Mouse (Mus musculus) midbrain, embryonic 15.5 days (tissue): ENCODE measurements around the gene Desi2. TPM values are rescaled to one million over a fixed set of nuclear protein-coding genes. Genes with fewer than 3 reads are reported as not detected.
"Not testable (repeated sequence)": the region's sequence is repeated elsewhere in the genome, so short reads cannot be mapped to it uniquely, and the experiment has no call there.

Source experiments
- ATAC-seq: fragments of 200-750 bp; cut with Nextera tagmentation; replicated peaks from 2 replicates; pipeline ENCODE4 v1.8.0; 2017; ENCODE audit warnings: moderate TSS enrichment
- H3K27ac ChIP-seq: fragments of 300-500 bp; sonication (generic); 2 replicates; pipeline ENCODE4 v1.5.1; 2015; ENCODE audit warnings: mild to moderate bottlenecking, inconsistent platforms
- H3K27me3 ChIP-seq: fragments of 300-500 bp; sonication (generic); replicated peaks from 2 replicates; pipeline ENCODE4 v1.6.1; 2015; ENCODE audit warnings: inconsistent platforms
- H3K36me3 ChIP-seq: fragments of 300-500 bp; sonication (generic); replicated peaks from 2 replicates; pipeline ENCODE4 v1.6.1; 2015; ENCODE audit warnings: inconsistent platforms
- H3K4me1 ChIP-seq: fragments of 300-500 bp; sonication (generic); 2 replicates; pipeline ENCODE4 v1.6.1; 2015; ENCODE audit warnings: inconsistent platforms
- H3K4me2 ChIP-seq: fragments of 300-500 bp; sonication (generic); 2 replicates; pipeline ENCODE4 v1.6.1; 2015; ENCODE audit warnings: inconsistent platforms, mild to moderate bottlenecking, moderate library complexity
- H3K4me3 ChIP-seq: fragments of 300-500 bp; sonication (generic); 2 replicates; pipeline ENCODE4 v1.5.1; 2015; ENCODE audit warnings: mild to moderate bottlenecking, inconsistent platforms
- H3K9ac ChIP-seq: fragments of 300-500 bp; sonication (generic); 2 replicates; pipeline ENCODE4 v1.6.1; 2015; ENCODE audit warnings: mild to moderate bottlenecking, inconsistent platforms
- H3K9me3 ChIP-seq: fragments of 300-500 bp; sonication (generic); 2 replicates; pipeline ENCODE4 v1.6.1; 2016; ENCODE audit warnings: inconsistent platforms
- WGBS: fragments of 180-500 bp; shearing (Covaris S2); methylation state at CpG from one replicate; pipeline ENCODE4 v1.1.7; 2015; ENCODE audit warnings: mixed read lengths; 5-methylcytosine and 5-hydroxymethylcytosine counted together
- polyA plus RNA-seq: library from polyadenylated mRNA; unstranded; fragments of >200 nt; fragmentation: Nextera tagmentation; extraction: Ambion mirVana; gene quantifications from 2 replicates; pipeline ENCODE4 v1.2.1, GENCODE M21; 2015

Desi2 gene
- polyA plus RNA-seq, 1 experiment from 2014 or later: 20.1 TPM

DNA sequence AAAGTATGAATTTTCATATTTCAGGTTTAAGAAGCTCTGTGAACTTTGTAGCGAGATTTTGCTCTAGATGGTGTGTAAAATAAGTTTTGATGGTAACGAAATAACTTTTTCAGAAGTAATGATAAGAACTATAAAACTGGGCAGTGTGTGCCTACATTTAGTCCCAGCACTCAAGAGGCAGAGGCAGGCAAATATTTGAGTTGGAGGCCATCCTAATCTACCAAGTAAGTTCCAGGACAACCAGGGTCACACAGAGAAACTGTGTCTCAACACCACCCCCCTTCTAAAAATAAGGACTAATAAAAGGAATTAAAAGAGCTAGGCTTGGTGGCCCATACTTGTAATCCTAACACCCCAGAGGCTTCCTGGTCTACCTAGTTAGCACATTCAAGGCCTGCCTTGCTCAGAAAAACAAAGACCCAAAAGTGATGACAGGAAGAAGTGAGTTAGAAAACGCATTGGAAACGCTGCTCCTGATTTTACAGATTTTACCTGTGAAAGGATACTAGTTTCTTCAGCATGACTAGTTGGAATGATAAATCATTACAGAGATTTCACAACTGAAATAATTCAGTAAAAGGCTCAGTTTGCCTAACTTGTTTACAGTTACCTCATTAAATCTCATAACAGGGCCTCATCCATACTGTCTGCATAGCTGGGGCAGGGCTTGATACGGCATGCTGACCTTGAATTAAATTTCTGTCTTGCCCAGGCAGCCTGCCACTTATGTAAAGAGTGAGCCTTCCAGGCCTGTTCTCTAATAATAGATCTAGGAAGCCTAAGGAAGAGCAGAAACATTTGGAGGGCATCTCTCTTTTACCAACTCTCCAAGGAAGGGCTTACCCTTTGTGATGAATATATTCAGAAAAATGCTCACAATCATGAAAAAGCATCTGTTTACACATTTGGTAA is 32.2 kb downstream of the Desi2 start:
- ATAC-seq: no peak
- H3K36me3 ChIP-seq: no peaks in the 10 kb centered on the region
- H3K4me2 ChIP-seq: no peak overlapping the region
- no peaks in the 10 kb centered on the region for H3K4me1 ChIP-seq
- 87% methylated on average over 5 of the region's 5 CpGs for WGBS
- no peak overlapping the region for H3K9ac ChIP-seq
- H3K27ac ChIP-seq: no peak overlapping the region
- H3K27me3 ChIP-seq: no peaks in the 10 kb centered on the region
- H3K9me3 ChIP-seq: 0 out of 2 replicates have a peak, but pooled peaks cover under 1% of the 10 kb centered on the region
- H3K4me3 ChIP-seq: no peak overlapping the region

- H3K27ac ChIP-seq: not testable (repeated sequence)
- peaks cover 11% of the 10 kb centered on the region for H3K36me3 ChIP-seq
- 95% methylated on average over 4 of the region's 4 CpGs for WGBS
These were observed 41.7 kb downstream of the Desi2 start for GRCm38 (mm10) chr1:178228888-178229287.

GRCm38 (mm10) chr1:178234109-178234508 is 46.9 kb downstream of the Desi2 start:
- no peaks in the 10 kb centered on the region for H3K9me3 ChIP-seq
- H3K27me3 ChIP-seq: no peaks in the 10 kb centered on the region
- no peak overlapping the region for H3K4me2 ChIP-seq
- no peak for ATAC-seq
- H3K4me1 ChIP-seq: no peaks in the 10 kb centered on the region
- H3K36me3 ChIP-seq: no peaks in the 10 kb centered on the region
- no peak overlapping the region for H3K4me3 ChIP-seq
- 89% methylated on average over 3 of the region's 3 CpGs for WGBS
- H3K27ac ChIP-seq: no peak overlapping the region
- no peak overlapping the region for H3K9ac ChIP-seq

More at GRCm38 (mm10) chr1:178228888-178229287, 41.7 kb downstream of the Desi2 start:
- not testable (repeated sequence) for H3K4me1 ChIP-seq, H3K9ac ChIP-seq, H3K27me3 ChIP-seq, H3K9me3 ChIP-seq, ATAC-seq, H3K4me3 ChIP-seq, H3K4me2 ChIP-seq

DNA sequence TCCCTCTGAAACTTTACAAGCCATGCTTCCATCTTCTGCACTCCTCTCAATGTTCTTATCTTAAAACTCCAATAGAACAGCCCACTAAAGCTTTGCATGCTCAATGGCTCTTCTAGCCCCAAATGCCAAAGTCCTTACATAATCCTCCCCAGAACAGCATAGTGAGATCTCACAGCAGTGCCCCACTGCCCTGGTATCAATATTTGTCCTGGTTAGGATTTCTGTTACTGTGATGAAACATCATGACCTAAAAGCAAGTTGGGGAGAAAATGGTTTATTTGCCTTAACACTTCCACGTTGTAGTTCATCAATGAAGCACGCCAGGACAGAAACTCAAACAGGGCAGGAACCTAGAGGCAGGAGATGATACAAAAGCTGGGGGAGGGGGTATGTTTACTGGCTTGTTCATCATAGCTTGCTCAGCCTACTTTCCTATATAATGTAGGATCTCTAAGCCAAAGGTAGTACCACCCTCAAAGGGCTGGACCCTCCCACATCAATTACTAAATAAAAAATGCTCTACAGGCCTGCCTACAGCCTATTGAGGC is 48.8 kb downstream of the Desi2 start:
- H3K9me3 ChIP-seq: no peaks in the 10 kb centered on the region
- H3K36me3 ChIP-seq: no peaks in the 10 kb centered on the region
- H3K9ac ChIP-seq: no peak overlapping the region
- H3K4me1 ChIP-seq: no peaks in the 10 kb centered on the region
- no peak overlapping the region for H3K27ac ChIP-seq
- no peak overlapping the region for H3K4me2 ChIP-seq
- 77% methylated on average over 2 of the region's 2 CpGs for WGBS
- no peak for ATAC-seq
- H3K27me3 ChIP-seq: no peaks in the 10 kb centered on the region
- no peak overlapping the region for H3K4me3 ChIP-seq

DNA sequence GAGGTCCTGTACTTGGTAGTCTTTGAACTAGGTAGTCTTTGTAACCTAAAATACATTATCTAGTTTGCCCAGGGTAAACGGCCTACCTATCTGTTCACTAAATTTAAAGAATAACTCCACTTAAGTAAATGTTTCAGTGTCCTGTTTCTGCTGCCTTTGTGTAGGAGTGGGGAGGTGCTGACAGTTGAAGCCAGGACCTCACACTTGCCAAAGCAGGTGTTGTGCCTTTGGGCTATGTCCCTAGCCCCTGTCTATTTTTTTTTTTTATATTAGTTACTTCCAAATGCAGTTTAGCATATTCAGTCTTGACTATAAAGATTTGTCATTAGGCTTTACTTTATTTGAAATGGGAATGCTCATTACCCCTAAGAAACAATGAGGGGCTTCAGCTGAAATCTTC is 51.5 kb downstream of the Desi2 start:
- no peak overlapping the region for H3K4me3 ChIP-seq
- H3K9ac ChIP-seq: no peak overlapping the region
- ATAC-seq: no peak
- no peaks in the 10 kb centered on the region for H3K4me1 ChIP-seq
- no peak overlapping the region for H3K4me2 ChIP-seq
- 87% methylated on average over 1 of the region's 1 CpGs for WGBS
- no peak overlapping the region for H3K27ac ChIP-seq
- no peaks in the 10 kb centered on the region for H3K36me3 ChIP-seq
- H3K9me3 ChIP-seq: no peaks in the 10 kb centered on the region
- H3K27me3 ChIP-seq: no peaks in the 10 kb centered on the region

- 94% methylated on average over 1 of the region's 1 CpGs for WGBS
- Histone ChIP-seq H3K4me3 (no peak overlapping the region), H3K9ac (no peak overlapping the region), H3K9me3 (no peaks in the 10 kb centered on the region), H3K4me1 (no peaks in the 10 kb centered on the region), H3K36me3 (0 out of 2 replicates have a peak, but pooled peaks cover 4% of the 10 kb centered on the region), H3K27ac (no peak overlapping the region), H3K27me3 (no peaks in the 10 kb centered on the region), H3K4me2 (no peak overlapping the region)
- ATAC-seq: no peak
These were observed 54.8 kb downstream of the Desi2 start for GRCm38 (mm10) chr1:178241884-178242508.

DNA sequence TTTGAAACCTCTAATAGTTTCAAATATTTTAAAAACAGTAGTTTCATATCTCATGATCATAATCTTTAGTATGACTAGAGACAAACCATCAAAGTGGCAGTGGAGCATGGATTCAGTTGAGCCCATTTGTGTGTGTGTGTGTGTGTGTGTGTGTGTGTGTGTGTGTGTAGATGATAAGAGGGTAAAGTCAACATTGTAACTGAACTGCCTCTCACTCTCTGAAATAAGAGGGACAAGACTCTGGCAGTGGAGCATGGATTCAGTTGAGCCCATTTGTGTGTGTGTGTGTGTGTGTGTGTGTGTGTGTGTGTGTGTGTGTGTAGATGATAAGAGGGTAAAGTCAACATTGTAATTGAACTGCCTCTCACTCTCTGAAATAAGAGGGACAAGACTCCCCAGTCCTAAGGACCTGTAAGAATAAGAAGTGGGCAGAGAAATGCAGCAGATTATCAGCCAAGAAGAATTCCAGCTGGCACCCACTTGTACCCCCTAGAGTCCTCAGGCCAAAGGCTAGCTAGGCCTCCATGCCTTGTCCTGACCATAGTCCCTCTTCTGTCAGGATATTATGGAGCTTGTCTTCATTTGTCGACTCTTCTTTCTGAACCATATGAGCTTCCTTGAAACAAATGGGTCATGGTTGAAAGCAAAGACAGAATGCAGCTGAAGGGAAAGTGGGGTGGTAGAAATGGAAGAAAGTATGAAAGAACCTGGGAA is 61.0 kb downstream of the Desi2 start:
- H3K27me3 ChIP-seq: no peaks in the 10 kb centered on the region
- no peak overlapping the region for H3K4me2 ChIP-seq
- 0 out of 2 replicates have a peak, but pooled peaks cover 4% of the 10 kb centered on the region for H3K36me3 ChIP-seq
- ATAC-seq: no peak
- H3K4me3 ChIP-seq: no peak overlapping the region
- H3K4me1 ChIP-seq: no peaks in the 10 kb centered on the region
- no peak overlapping the region for H3K9ac ChIP-seq
- no peaks in the 10 kb centered on the region for H3K9me3 ChIP-seq
- whole genome bisulfite sequencing: 100% methylated on average over 1 of the region's 1 CpGs
- no peak overlapping the region for H3K27ac ChIP-seq

DNA sequence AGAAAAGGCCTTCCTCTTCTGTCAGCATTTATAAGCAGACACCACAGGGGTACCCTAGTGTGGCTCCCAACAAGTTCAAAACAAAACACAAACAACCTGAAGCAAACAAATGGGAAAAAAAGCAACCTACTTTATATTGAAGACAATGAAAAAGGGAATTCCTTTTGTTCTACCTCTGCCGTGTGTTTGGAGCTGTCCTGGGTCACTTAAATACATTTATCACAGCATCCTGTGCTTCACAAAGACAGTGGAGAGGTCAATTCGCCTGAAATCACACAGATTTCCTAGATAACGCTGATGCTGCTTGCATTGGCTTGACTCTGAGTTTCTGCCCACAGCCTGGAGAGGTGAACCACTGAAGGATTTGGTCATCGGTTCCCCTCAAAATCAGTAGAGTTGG is 67.4 kb downstream of the Desi2 start:
- Histone ChIP-seq H3K9me3 (no peaks in the 10 kb centered on the region), H3K4me2 (no peak overlapping the region), H3K36me3 (0 out of 2 replicates have a peak, but pooled peaks cover 2% of the 10 kb centered on the region), H3K27ac (no peak overlapping the region), H3K27me3 (no peaks in the 10 kb centered on the region), H3K4me3 (no peak overlapping the region), H3K9ac (no peak overlapping the region), H3K4me1 (no peaks in the 10 kb centered on the region)
- ATAC-seq: no peak
- WGBS: 89% methylated on average over 4 of the region's 4 CpGs

- no peaks in the 10 kb centered on the region for H3K27me3 ChIP-seq
- no peaks in the 10 kb centered on the region for H3K4me1 ChIP-seq
- ATAC-seq: no peak
- no peak overlapping the region for H3K9ac ChIP-seq
- no peak overlapping the region for H3K4me2 ChIP-seq
- 95% methylated on average over 4 of the region's 4 CpGs for WGBS
- 0 out of 2 replicates have a peak, but pooled peaks cover 2% of the 10 kb centered on the region for H3K36me3 ChIP-seq
- H3K4me3 ChIP-seq: no peak overlapping the region
- no peak overlapping the region for H3K27ac ChIP-seq
- no peaks in the 10 kb centered on the region for H3K9me3 ChIP-seq
These were observed 69.1 kb downstream of the Desi2 start for GRCm38 (mm10) chr1:178256351-178256750.

- 95% methylated on average over 2 of the region's 2 CpGs for WGBS
- Histone ChIP-seq H3K4me2 (no peak overlapping the region), H3K27ac (no peak overlapping the region), H3K27me3 (no peaks in the 10 kb centered on the region), H3K4me3 (no peak overlapping the region), H3K9me3 (no peaks in the 10 kb centered on the region), H3K36me3 (0 out of 2 replicates have a peak, but pooled peaks cover 2% of the 10 kb centered on the region), H3K4me1 (no peaks in the 10 kb centered on the region), H3K9ac (no peak overlapping the region)
- no peak for ATAC-seq
These were observed 71.6 kb downstream of the Desi2 start for GRCm38 (mm10) chr1:178258821-178259220.

- H3K9ac ChIP-seq, ATAC-seq, H3K9me3 ChIP-seq, H3K4me1 ChIP-seq, H3K36me3 ChIP-seq, H3K27me3 ChIP-seq, H3K27ac ChIP-seq, H3K4me3 ChIP-seq, H3K4me2 ChIP-seq: not testable (repeated sequence)
- WGBS: 95% methylated on average over 3 of the region's 3 CpGs
These were observed 78.2 kb downstream of the Desi2 start for GRCm38 (mm10) chr1:178265381-178265780.

- H3K9me3 ChIP-seq: no peaks in the 10 kb centered on the region
- no peaks in the 10 kb centered on the region for H3K36me3 ChIP-seq
- 80% methylated on average over 6 of the region's 6 CpGs for WGBS
- no peak overlapping the region for H3K27ac ChIP-seq
- no peak overlapping the region for H3K4me3 ChIP-seq
- H3K4me2 ChIP-seq: no peak overlapping the region
- peaks cover 5% of the 10 kb centered on the region; the same call in 1 of the 2 replicates for H3K4me1 ChIP-seq
- ATAC-seq: no peak
- H3K27me3 ChIP-seq: no peaks in the 10 kb centered on the region
- no peak overlapping the region for H3K9ac ChIP-seq
These were observed 83.4 kb downstream of the Desi2 start for GRCm38 (mm10) chr1:178270635-178271034.
